In the genomic region with DNA sequence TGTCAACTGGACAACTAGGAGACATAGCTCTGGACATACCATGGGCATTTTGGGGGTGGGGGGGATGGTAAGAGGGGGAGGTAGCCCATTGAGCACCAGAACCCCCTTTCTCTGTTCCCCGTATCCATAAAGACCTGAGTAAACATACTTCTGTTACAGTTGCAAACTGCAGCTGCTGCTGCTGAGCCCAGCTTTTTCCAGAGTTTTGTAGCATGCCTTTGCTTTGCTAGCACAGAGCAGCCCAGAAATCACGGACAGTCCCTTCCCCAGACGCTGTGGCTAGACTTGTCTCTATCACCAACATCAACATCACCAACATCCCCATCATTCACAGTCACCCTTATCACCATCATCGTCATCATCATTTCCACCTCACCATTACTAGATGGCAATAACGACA, we compare ENCODE assay signal across 11 mouse cellular contexts. TPM values are rescaled to one million over a fixed set of nuclear protein-coding genes. Genes with fewer than 3 reads are reported as not detected.
DNase-seq lines count a peak whose midpoint lies in the region; ATAC-seq and TF ChIP-seq lines count a peak whose summit lies in the region.
"Had no signal": no experiment of that assay in that cellular context is flagged by ENCODE, and none has a peak within 500 bp of the region (broad histone marks: within the 10 kb centered on the region; RNA-seq: fewer than 3 reads in every experiment).

No protein-coding gene starts in this region.

- H3K4me2 ChIP-seq in heart, embryonic 12.5 days, result no peak overlapping the region
- no peak overlapping the region for H3K4me2 ChIP-seq in kidney, embryonic 15.5 days
- no peak overlapping the region for H3K4me2 ChIP-seq in neural tube, embryonic 14.5 days (ENCODE audit: low read depth, low read length)
- H3K4me2 ChIP-seq in neural tube, embryonic 15.5 days, result no peak overlapping the region
- no peak overlapping the region for H3K4me2 ChIP-seq in stomach, postnatal 0 days (replicated peaks; ENCODE audit: low read depth)
- H3K4me2 ChIP-seq: liver, embryonic 12.5 days had no signal

- H3K27me3 ChIP-seq in heart, embryonic 12.5 days (replicated peaks), result no peaks in the 10 kb centered on the region
- no peaks in the 10 kb centered on the region for H3K27me3 ChIP-seq in kidney, embryonic 15.5 days
- H3K27me3 ChIP-seq in neural tube, embryonic 14.5 days (ENCODE audit: control insufficient read depth, insufficient read depth, low read length), result no peaks in the 10 kb centered on the region
- H3K27me3 ChIP-seq in neural tube, embryonic 15.5 days (replicated peaks), result no peaks in the 10 kb centered on the region
- H3K27me3 ChIP-seq in stomach, postnatal 0 days (ENCODE audit: control insufficient read depth, insufficient read depth, low read length), result no peaks in the 10 kb centered on the region
- H3K27me3 ChIP-seq: liver, embryonic 12.5 days had no signal

- H3K9me3 ChIP-seq in heart, embryonic 12.5 days (replicated peaks), result no peaks in the 10 kb centered on the region
- H3K9me3 ChIP-seq in kidney, embryonic 15.5 days (replicated peaks), result no peaks in the 10 kb centered on the region
- no peaks in the 10 kb centered on the region for H3K9me3 ChIP-seq in neural tube, embryonic 14.5 days (ENCODE audit: control insufficient read depth, low read length)
- H3K9me3 ChIP-seq in neural tube, embryonic 15.5 days (replicated peaks), result no peaks in the 10 kb centered on the region
- no peaks in the 10 kb centered on the region for H3K9me3 ChIP-seq in stomach, postnatal 0 days (ENCODE audit: control insufficient read depth, low read length)
- H3K9me3 ChIP-seq: liver, embryonic 12.5 days had no signal

- H3K4me1 ChIP-seq in heart, embryonic 12.5 days (replicated peaks), result peaks cover 25% of the 10 kb centered on the region
- peaks cover 29% of the 10 kb centered on the region for H3K4me1 ChIP-seq in kidney, embryonic 15.5 days
- H3K4me1 ChIP-seq in neural tube, embryonic 14.5 days (ENCODE audit: control insufficient read depth, insufficient read depth, low read length), result no peaks in the 10 kb centered on the region
- peaks cover 8% of the 10 kb centered on the region; the same call in 1 of the 2 replicates for H3K4me1 ChIP-seq in neural tube, embryonic 15.5 days
- 0 out of 2 replicates have a peak, but pooled peaks cover 4% of the 10 kb centered on the region for H3K4me1 ChIP-seq in stomach, postnatal 0 days (replicated peaks; ENCODE audit: control insufficient read depth, insufficient read depth)

- no peak overlapping the region for H3K27ac ChIP-seq in heart, embryonic 12.5 days (ENCODE audit: poor library complexity, severe bottlenecking)
- H3K27ac ChIP-seq in kidney, embryonic 15.5 days, result peak overlapping the region; percentile 68
- H3K27ac ChIP-seq in neural tube, embryonic 14.5 days (ENCODE audit: low read depth, low read length), result no peak overlapping the region
- no peak overlapping the region for H3K27ac ChIP-seq in neural tube, embryonic 15.5 days (replicated peaks)
- H3K27ac ChIP-seq in stomach, postnatal 0 days (replicated peaks), result peak overlapping the region; percentile 30; the same call in 1 of the 2 replicates

- TF ChIP-seq CTCF in stomach, postnatal 0 days (IDR thresholded peaks at IDR 0.05; ENCODE audit: low read depth), result no peak

- no peak overlapping the region for H3K4me3 ChIP-seq in heart, embryonic 12.5 days
- no peak overlapping the region for H3K4me3 ChIP-seq in kidney, embryonic 15.5 days (replicated peaks)
- H3K4me3 ChIP-seq in neural tube, embryonic 14.5 days (ENCODE audit: low read depth, low read length), result no peak overlapping the region
- H3K4me3 ChIP-seq in neural tube, embryonic 15.5 days (replicated peaks), result no peak overlapping the region
- H3K4me3 ChIP-seq in stomach, postnatal 0 days (ENCODE audit: low read depth, low read length), result no peak overlapping the region
- H3K4me3 ChIP-seq: liver, embryonic 12.5 days had no signal

- ATAC-seq in heart, embryonic 12.5 days (ENCODE audit: insufficient number of reproducible peaks, low FRiP score), result no peak
- no peak for ATAC-seq in kidney, embryonic 15.5 days (replicated peaks; ENCODE audit: low FRiP score)
- ATAC-seq in neural tube, embryonic 14.5 days (ENCODE audit: low read depth), result peak; percentile 45; the same call in 1 of the 2 replicates
- no peak for ATAC-seq in neural tube, embryonic 15.5 days (ENCODE audit: low FRiP score)
- ATAC-seq in stomach, postnatal 0 days (ENCODE audit: low FRiP score, low TSS enrichment), result 0 out of 2 replicates have a peak, but pooled peaks have one; percentile 18

- peak; percentile 51 for DNase-seq in heart, adult 11 months
- no peak for DNase-seq in kidney, postnatal 25 days
- DNase-seq in stomach, postnatal 0 days (ENCODE audit: low spot score), result no peak
- DNase-seq in adrenal gland, postnatal 36 days, result no peak

- TF ChIP-seq EP300 in stomach, postnatal 0 days (optimal IDR thresholded peaks at IDR 0.05), result no peak

- 56% methylated on average over 5 of the region's 5 CpGs for WGBS in heart, embryonic 12.5 days
- 52% methylated on average over 5 of the region's 5 CpGs for WGBS in kidney, embryonic 15.5 days
- WGBS in neural tube, embryonic 14.5 days, result 81% methylated on average over 5 of the region's 5 CpGs
- WGBS in neural tube, embryonic 15.5 days, result 74% methylated on average over 5 of the region's 5 CpGs
- WGBS in stomach, postnatal 0 days, result 35% methylated on average over 5 of the region's 5 CpGs

- H3K36me3 ChIP-seq in heart, embryonic 12.5 days, result no peaks in the 10 kb centered on the region
- no peaks in the 10 kb centered on the region for H3K36me3 ChIP-seq in kidney, embryonic 15.5 days
- no peaks in the 10 kb centered on the region for H3K36me3 ChIP-seq in neural tube, embryonic 14.5 days (ENCODE audit: control insufficient read depth, insufficient read depth, low read length)
- H3K36me3 ChIP-seq in neural tube, embryonic 15.5 days, result no peaks in the 10 kb centered on the region
- H3K36me3 ChIP-seq in stomach, postnatal 0 days (ENCODE audit: control insufficient read depth, insufficient read depth, low read length), result no peaks in the 10 kb centered on the region

- H3K9ac ChIP-seq in heart, embryonic 12.5 days, result no peak overlapping the region
- H3K9ac ChIP-seq in kidney, embryonic 15.5 days, result no peak overlapping the region
- H3K9ac ChIP-seq in neural tube, embryonic 14.5 days (replicated peaks; ENCODE audit: low read depth, low read length), result no peak overlapping the region
- H3K9ac ChIP-seq in neural tube, embryonic 15.5 days (replicated peaks), result no peak overlapping the region
- H3K9ac ChIP-seq in stomach, postnatal 0 days (ENCODE audit: low read length), result no peak overlapping the region
- H3K9ac ChIP-seq: liver, embryonic 12.5 days had no signal

RNA-seq across cellular contexts. Expression of gene Plg, which starts 37.3 kb away (rescaled TPM):
- 0.28 and 2.2 TPM in 2 replicates for polyA plus RNA-seq in heart, embryonic 12.5 days (2016; fragmentation: Nextera tagmentation; extraction: Ambion mirVana)
- polyA plus RNA-seq in kidney, embryonic 15.5 days (2015; fragmentation: Nextera tagmentation; extraction: Ambion mirVana), result 1.4 and 3.6 TPM in 2 replicates
- 0.09 TPM in 1 of 2 replicates, not detected in the other for polyA plus RNA-seq in neural tube, embryonic 14.5 days (2014; fragmentation: Nextera tagmentation; extraction: Ambion mirVana)
- polyA plus RNA-seq in neural tube, embryonic 15.5 days (2015; fragmentation: Nextera tagmentation; extraction: Ambion mirVana), result 0.10 and 0.49 TPM in 2 replicates
- 0.95 and 2.5 TPM in 2 replicates for polyA plus RNA-seq in stomach, postnatal 0 days (2015; fragmentation: Nextera tagmentation; extraction: Ambion mirVana)
- total RNA-seq in adrenal gland, postnatal 36 days (2021), result under 1 TPM in 1 of 2 experiments, not detected in 1; 0.63 TPM
- total RNA-seq: heart, adult 8-10 months; layer of hippocampus, postnatal 14 days had no signal

Comparison
In these comparisons a context has a peak if more than half of its experiments do, and no peak if none do; other contexts are left out.
1. ATAC-seq: peak in neural tube, embryonic 14.5 days (single experiment) and stomach, postnatal 0 days (single experiment); none in heart, embryonic 12.5 days (single experiment), kidney, embryonic 15.5 days (single experiment) and neural tube, embryonic 15.5 days (single experiment).
2. H3K27ac ChIP-seq: peak in kidney, embryonic 15.5 days (single experiment) and stomach, postnatal 0 days (single experiment); none in heart, embryonic 12.5 days (single experiment), neural tube, embryonic 14.5 days (single experiment) and neural tube, embryonic 15.5 days (single experiment).